Mouse (Mus musculus) heart, adult 2 months (tissue): ENCODE data around the gene Ephb1. TPM values are rescaled to one million over a fixed set of nuclear protein-coding genes. Genes with fewer than 3 reads are reported as not detected.

ENCODE experiments used
- DNase-seq, 2 experiments: peaks; one replicate each; pipeline ENCODE4 v3.0.0; 2021
- H3K27ac ChIP-seq: fragments of 200-600 bp; 2 replicates; pipeline ENCODE4 v1.8.1; 2022
- H3K27me3 ChIP-seq: fragments of 200-500 bp; 2 replicates; pipeline ENCODE4 v1.6.1; 2012; ENCODE audit warnings: mild to moderate bottlenecking, low read length, inconsistent platforms, mixed read lengths; ENCODE audit not compliant: control insufficient read depth, insufficient read depth
- H3K36me3 ChIP-seq: fragments of 200-500 bp; 2 replicates; pipeline ENCODE4 v1.6.1; 2012; ENCODE audit warnings: low read length, inconsistent platforms; ENCODE audit not compliant: control insufficient read depth, insufficient read depth
- H3K4me1 ChIP-seq: fragments of 200-500 bp; 2 replicates; pipeline ENCODE4 v1.6.1; 2011; ENCODE audit warnings: low read length; ENCODE audit not compliant: control insufficient read depth, insufficient read depth
- H3K4me3 ChIP-seq: fragments of 200-600 bp; 2 replicates; pipeline ENCODE4 v1.8.1; 2022
- H3K79me2 ChIP-seq: fragments of 200-500 bp; replicated peaks from 2 replicates; pipeline ENCODE4 v1.6.1; 2012; ENCODE audit warnings: mild to moderate bottlenecking, inconsistent platforms, low read length, moderate library complexity, mixed read lengths; ENCODE audit not compliant: control insufficient read depth, insufficient read depth
- H3K9ac ChIP-seq: fragments of 200-500 bp; 2 replicates; pipeline ENCODE4 v1.6.1; 2012; ENCODE audit warnings: low read depth, mild to moderate bottlenecking, control low read depth, inconsistent platforms, low read length, mixed read lengths
- CTCF ChIP-seq: fragments of 200-600 bp; IDR thresholded peaks from 2 replicates; pipeline ENCODE4 v1.8.1; 2022; ENCODE audit warnings: antibody characterized with exemption, mild to moderate bottlenecking, moderate library complexity
- EP300 ChIP-seq: fragments of 200-500 bp; IDR thresholded peaks from 2 replicates; pipeline ENCODE4 v1.6.1; 2011; ENCODE audit warnings: low read depth, low read length, control low read depth; ENCODE audit not compliant: insufficient read depth
- POLR2A ChIP-seq: fragments of 200-500 bp; IDR thresholded peaks from 2 replicates; pipeline ENCODE4 v1.6.1; 2011; ENCODE audit warnings: mild to moderate bottlenecking, low read depth, low read length, control low read depth; ENCODE audit not compliant: insufficient read depth
- WGBS: fragments of 180-500 bp; shearing (Covaris S2); methylation state at CpG from one replicate; pipeline ENCODE4 v1.1.7; 2018; 5-methylcytosine and 5-hydroxymethylcytosine counted together
- intact Hi-C: fragments of 180-260 bp; cut with DNase I; formaldehyde crosslinking; loops from one replicate; pipeline ENCODE4 v1.15.1; 2025
- polyA plus RNA-seq: library from polyadenylated mRNA; depleted of rRNA; stranded (reverse); fragments of >200 nt; gene quantifications from 2 replicates; pipeline ENCODE4 v1.2.3, GENCODE M21; 2012
- total RNA-seq, 2 experiments: library from RNA; stranded (reverse); gene quantifications; 2 replicates each; pipeline ENCODE4 v1.2.3; 2021

The Ephb1 gene
- total and polyA plus RNA-seq, 3 experiments = 3.1 to 23.3 (median 21.2) TPM

- Histone ChIP-seq H3K27ac (no peak overlapping the region), H3K36me3 (no peaks in the 10 kb centered on the region), H3K4me3 (no peak overlapping the region), H3K4me1 (no peaks in the 10 kb centered on the region), H3K27me3 (0 out of 2 replicates have a peak, but pooled peaks cover 1% of the 10 kb centered on the region), H3K9ac (no peak overlapping the region), H3K79me2 (no peaks in the 10 kb centered on the region)
- intact Hi-C loops = no loop called here
- 85% methylated on average over 7 of the region's 7 CpGs for WGBS
- no peak for DNase-seq
- no peak for TF ChIP-seq EP300
- TF ChIP-seq CTCF = no peak
- TF ChIP-seq POLR2A = no peak
Observed at GRCm38 (mm10) chr9:102245551-102245950, 108.9 kb downstream of the Ephb1 start.

GRCm38 (mm10) chr9:102243296-102243695, 111.2 kb downstream of the Ephb1 start:
- H3K27me3 ChIP-seq = no peaks in the 10 kb centered on the region
- DNase-seq = no peak
- H3K9ac ChIP-seq = no peak overlapping the region
- WGBS = 44% methylated on average over 7 of the region's 7 CpGs
- H3K4me1 ChIP-seq = no peaks in the 10 kb centered on the region
- no peaks in the 10 kb centered on the region for H3K36me3 ChIP-seq
- TF ChIP-seq CTCF (no peak), EP300 (no peak), POLR2A (no peak)
- H3K4me3 ChIP-seq = no peak overlapping the region
- H3K79me2 ChIP-seq = no peaks in the 10 kb centered on the region
- intact Hi-C loops = no loop called here
- no peak overlapping the region for H3K27ac ChIP-seq

- 51% methylated on average over 2 of the region's 2 CpGs for WGBS
- intact Hi-C loops = no loop called here
- H3K4me1 ChIP-seq = no peaks in the 10 kb centered on the region
- no peak overlapping the region for H3K4me3 ChIP-seq
- TF ChIP-seq POLR2A = no peak
- TF ChIP-seq CTCF = no peak
- TF ChIP-seq EP300 = no peak
- DNase-seq = no peak
- H3K27ac ChIP-seq = no peak overlapping the region
- no peak overlapping the region for H3K9ac ChIP-seq
- no peaks in the 10 kb centered on the region for H3K27me3 ChIP-seq
- no peaks in the 10 kb centered on the region for H3K36me3 ChIP-seq
- no peaks in the 10 kb centered on the region for H3K79me2 ChIP-seq
Observed at GRCm38 (mm10) chr9:102241546-102241945, 112.9 kb downstream of the Ephb1 start.

GRCm38 (mm10) chr9:102240215-102240614, 114.3 kb downstream of the Ephb1 start:
- whole genome bisulfite sequencing = 79% methylated on average over 4 of the region's 4 CpGs
- TF ChIP-seq CTCF (no peak), EP300 (no peak), POLR2A (no peak)
- H3K36me3 ChIP-seq = no peaks in the 10 kb centered on the region
- no peaks in the 10 kb centered on the region for H3K4me1 ChIP-seq
- no peaks in the 10 kb centered on the region for H3K27me3 ChIP-seq
- H3K9ac ChIP-seq = no peak overlapping the region
- no peaks in the 10 kb centered on the region for H3K79me2 ChIP-seq
- no peak overlapping the region for H3K4me3 ChIP-seq
- intact Hi-C loops = no loop called here
- no peak overlapping the region for H3K27ac ChIP-seq
- DNase-seq = no peak

GRCm38 (mm10) chr9:102235444-102235951, 119.0 kb downstream of the Ephb1 start:
- DNase-seq = no peak
- H3K9ac ChIP-seq = no peak overlapping the region
- no peak overlapping the region for H3K27ac ChIP-seq
- no peaks in the 10 kb centered on the region for H3K36me3 ChIP-seq
- H3K4me3 ChIP-seq = no peak overlapping the region
- H3K79me2 ChIP-seq = no peaks in the 10 kb centered on the region
- 83% methylated on average over 4 of the region's 4 CpGs for WGBS
- TF ChIP-seq EP300 (no peak), POLR2A (no peak), CTCF (no peak)
- intact Hi-C loops = no loop called here
- no peaks in the 10 kb centered on the region for H3K4me1 ChIP-seq
- H3K27me3 ChIP-seq = no peaks in the 10 kb centered on the region

- no peaks in the 10 kb centered on the region for H3K79me2 ChIP-seq
- intact Hi-C loops = no loop called here
- 72% methylated on average over 6 of the region's 6 CpGs for WGBS
- no peak overlapping the region for H3K9ac ChIP-seq
- H3K27ac ChIP-seq = no peak overlapping the region
- no peaks in the 10 kb centered on the region for H3K4me1 ChIP-seq
- DNase-seq = no peak
- H3K4me3 ChIP-seq = no peak overlapping the region
- H3K27me3 ChIP-seq = no peaks in the 10 kb centered on the region
- TF ChIP-seq EP300 (no peak), CTCF (no peak), POLR2A (no peak)
- no peaks in the 10 kb centered on the region for H3K36me3 ChIP-seq
Observed at GRCm38 (mm10) chr9:102231248-102231647, 123.2 kb downstream of the Ephb1 start.
